Mouse (Mus musculus) midbrain, embryonic 16.5 days (tissue): ENCODE results near the gene Dhx9. TPM values are rescaled to one million over a fixed set of nuclear protein-coding genes. Genes with fewer than 3 reads are reported as not detected.

ENCODE experiments used
- ATAC-seq: fragments of 200-750 bp; cut with Nextera tagmentation; 2 replicates; pipeline ENCODE4 v1.8.0; 2017; ENCODE audit warnings: moderate TSS enrichment
- H3K27ac ChIP-seq: fragments of 300-500 bp; sonication (generic); 2 replicates; pipeline ENCODE4 v1.5.1; 2014; ENCODE audit warnings: mild to moderate bottlenecking, low read length, mixed read lengths
- H3K27me3 ChIP-seq: fragments of 300-500 bp; sonication (generic); 2 replicates; pipeline ENCODE4 v1.6.1; 2014; ENCODE audit warnings: low read depth, low read length, mixed read lengths; ENCODE audit not compliant: control insufficient read depth, insufficient read depth
- H3K36me3 ChIP-seq: fragments of 300-500 bp; sonication (generic); 2 replicates; pipeline ENCODE4 v1.6.1; 2014; ENCODE audit warnings: mild to moderate bottlenecking, low read length, moderate library complexity, mixed read lengths; ENCODE audit not compliant: control insufficient read depth, insufficient read depth
- H3K4me1 ChIP-seq: fragments of 300-500 bp; sonication (generic); 2 replicates; pipeline ENCODE4 v1.6.1; 2014; ENCODE audit warnings: mild to moderate bottlenecking, low read length, mixed read lengths; ENCODE audit not compliant: control insufficient read depth, insufficient read depth
- H3K4me2 ChIP-seq: fragments of 300-500 bp; sonication (generic); 2 replicates; pipeline ENCODE4 v1.6.1; 2014; ENCODE audit warnings: mild to moderate bottlenecking, low read length, mixed read lengths
- H3K4me3 ChIP-seq: fragments of 300-500 bp; sonication (generic); 2 replicates; pipeline ENCODE4 v1.5.1; 2014; ENCODE audit warnings: low read depth, mild to moderate bottlenecking, low read length, moderate library complexity, mixed read lengths
- H3K9ac ChIP-seq: fragments of 300-500 bp; sonication (generic); 2 replicates; pipeline ENCODE4 v1.6.1; 2014; ENCODE audit warnings: low read depth, low read length, mixed read lengths
- H3K9me3 ChIP-seq: fragments of 300-500 bp; sonication (generic); replicated peaks from 2 replicates; pipeline ENCODE4 v1.6.1; 2014; ENCODE audit warnings: mild to moderate bottlenecking, low read length, mixed read lengths; ENCODE audit not compliant: control insufficient read depth, poor library complexity, severe bottlenecking
- WGBS: fragments of 180-500 bp; shearing (Covaris S2); extraction: QIAGEN DNeasy Blood & Tissue Kit; methylation state at CpG from one replicate; pipeline ENCODE4 v1.1.7; 2014; 5-methylcytosine and 5-hydroxymethylcytosine counted together
- polyA plus RNA-seq: library from polyadenylated mRNA; unstranded; fragments of >200 nt; fragmentation: Nextera tagmentation; extraction: Ambion mirVana; gene quantifications from 2 replicates; pipeline ENCODE4 v1.2.1, GENCODE M21; 2015

Dhx9 gene
- polyA plus RNA-seq, 1 experiment from 2014 or later: 22.1 TPM

- Histone ChIP-seq H3K4me3 (no peak overlapping the region), H3K27me3 (no peaks in the 10 kb centered on the region), H3K9ac (no peak overlapping the region), H3K9me3 (no peaks in the 10 kb centered on the region), H3K4me2 (no peak overlapping the region), H3K27ac (no peak overlapping the region), H3K4me1 (no peaks in the 10 kb centered on the region), H3K36me3 (no peaks in the 10 kb centered on the region)
- WGBS: 93% methylated on average over 6 of the region's 6 CpGs
- no peak for ATAC-seq
These were observed 21.6 kb upstream of the Dhx9 start for GRCm38 (mm10) chr1:153509012-153509411.

GRCm38 (mm10) chr1:153506266-153506665, 18.8 kb upstream of the Dhx9 start:
- H3K9ac ChIP-seq: no peak overlapping the region
- no peaks in the 10 kb centered on the region for H3K4me1 ChIP-seq
- 50% methylated on average over 5 of the region's 6 CpGs for WGBS
- H3K27me3 ChIP-seq: no peaks in the 10 kb centered on the region
- ATAC-seq: no peak
- H3K36me3 ChIP-seq: no peaks in the 10 kb centered on the region
- no peak overlapping the region for H3K4me3 ChIP-seq
- no peak overlapping the region for H3K4me2 ChIP-seq
- H3K9me3 ChIP-seq: no peaks in the 10 kb centered on the region
- no peak overlapping the region for H3K27ac ChIP-seq

- no peaks in the 10 kb centered on the region for H3K36me3 ChIP-seq
- no peak overlapping the region for H3K4me3 ChIP-seq
- no peak for ATAC-seq
- H3K9ac ChIP-seq: no peak overlapping the region
- H3K4me2 ChIP-seq: no peak overlapping the region
- no peaks in the 10 kb centered on the region for H3K4me1 ChIP-seq
- 62% methylated on average over 5 of the region's 5 CpGs for WGBS
- H3K27ac ChIP-seq: no peak overlapping the region
- H3K9me3 ChIP-seq: no peaks in the 10 kb centered on the region
- no peaks in the 10 kb centered on the region for H3K27me3 ChIP-seq
These were observed 14.3 kb upstream of the Dhx9 start for GRCm38 (mm10) chr1:153501644-153502321.

GRCm38 (mm10) chr1:153500030-153500429, 12.6 kb upstream of the Dhx9 start:
- Histone ChIP-seq H3K27me3 (no peaks in the 10 kb centered on the region), H3K4me1 (no peaks in the 10 kb centered on the region), H3K4me3 (no peak overlapping the region), H3K9ac (no peak overlapping the region), H3K9me3 (no peaks in the 10 kb centered on the region), H3K4me2 (no peak overlapping the region), H3K36me3 (no peaks in the 10 kb centered on the region), H3K27ac (no peak overlapping the region)
- no peak for ATAC-seq
- WGBS: 92% methylated on average over 9 of the region's 9 CpGs

GRCm38 (mm10) chr1:153496030-153496429, 8.6 kb upstream of the Dhx9 start:
- WGBS: 87% methylated on average over 3 of the region's 3 CpGs
- Histone ChIP-seq H3K27me3 (no peaks in the 10 kb centered on the region), H3K36me3 (no peaks in the 10 kb centered on the region), H3K4me2 (no peak overlapping the region), H3K9ac (no peak overlapping the region), H3K4me1 (no peaks in the 10 kb centered on the region), H3K9me3 (no peaks in the 10 kb centered on the region), H3K27ac (no peak overlapping the region), H3K4me3 (no peak overlapping the region)
- no peak for ATAC-seq

- Histone ChIP-seq H3K4me2 (no peak overlapping the region), H3K27me3 (no peaks in the 10 kb centered on the region), H3K27ac (no peak overlapping the region), H3K36me3 (no peaks in the 10 kb centered on the region), H3K9me3 (no peaks in the 10 kb centered on the region), H3K4me3 (no peak overlapping the region), H3K9ac (no peak overlapping the region), H3K4me1 (no peaks in the 10 kb centered on the region)
- ATAC-seq: no peak
- 25% methylated on average over 6 of the region's 6 CpGs for WGBS
These were observed 6.5 kb upstream of the Dhx9 start for GRCm38 (mm10) chr1:153493931-153494330.

- H3K36me3 ChIP-seq: no peaks in the 10 kb centered on the region
- H3K9ac ChIP-seq: no peak overlapping the region
- ATAC-seq: no peak
- no peak overlapping the region for H3K4me3 ChIP-seq
- no peak overlapping the region for H3K27ac ChIP-seq
- WGBS: 14% methylated on average over 4 of the region's 4 CpGs
- no peaks in the 10 kb centered on the region for H3K9me3 ChIP-seq
- no peaks in the 10 kb centered on the region for H3K4me1 ChIP-seq
- H3K4me2 ChIP-seq: no peak overlapping the region
- H3K27me3 ChIP-seq: no peaks in the 10 kb centered on the region
These were observed 5.9 kb upstream of the Dhx9 start for GRCm38 (mm10) chr1:153493338-153493737.

- Histone ChIP-seq H3K9me3 (no peaks in the 10 kb centered on the region), H3K4me1 (no peaks in the 10 kb centered on the region), H3K36me3 (no peaks in the 10 kb centered on the region), H3K4me2 (no peak overlapping the region), H3K4me3 (no peak overlapping the region), H3K27ac (no peak overlapping the region), H3K9ac (no peak overlapping the region), H3K27me3 (no peaks in the 10 kb centered on the region)
- no peak for ATAC-seq
- 96% methylated on average over 1 of the region's 1 CpGs for WGBS
These were observed 4.4 kb upstream of the Dhx9 start for GRCm38 (mm10) chr1:153491822-153492221.

- Histone ChIP-seq H3K9ac (no peak overlapping the region), H3K27me3 (no peaks in the 10 kb centered on the region), H3K27ac (no peak overlapping the region), H3K9me3 (no peaks in the 10 kb centered on the region), H3K4me2 (no peak overlapping the region), H3K4me1 (peaks cover under 1% of the 10 kb centered on the region; the same call in 1 of the 2 replicates), H3K36me3 (no peaks in the 10 kb centered on the region), H3K4me3 (no peak overlapping the region)
- WGBS: 83% methylated on average over 2 of the region's 2 CpGs
- no peak for ATAC-seq
These were observed 3.9 kb upstream of the Dhx9 start for GRCm38 (mm10) chr1:153491345-153491744.
